Mouse (Mus musculus): ENCODE measurements at regions not wholly inside any gene's neighbourhood (a gene's known extent, or its start where the extent isn't known, plus 50 kb on each side); places are given as distances from the start of the nearest gene placed in this dataset.

DNA sequence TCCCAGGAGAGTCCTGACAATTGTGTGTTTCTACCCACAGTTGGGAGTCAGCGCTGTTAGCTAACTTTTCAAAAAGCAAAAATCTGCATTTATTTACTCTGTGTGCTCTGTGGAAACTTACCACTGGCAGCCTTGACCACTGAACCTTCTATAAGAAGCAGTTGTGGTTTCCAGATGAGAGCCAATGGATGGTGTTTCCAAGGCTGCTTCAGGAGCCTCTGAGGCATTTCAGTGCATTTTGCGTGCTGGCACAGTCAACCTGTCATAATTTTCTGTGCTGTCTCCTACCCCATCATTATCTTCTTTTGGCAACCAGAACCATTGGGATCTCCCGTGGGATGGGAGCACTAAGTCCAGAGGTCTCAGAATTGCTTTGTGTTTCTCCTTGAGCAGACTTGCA lies 60.3 kb downstream of the 4930544G11Rik start:
- no peak for DNase-seq (ENCODE audit: low read depth, low spot score)

DNA sequence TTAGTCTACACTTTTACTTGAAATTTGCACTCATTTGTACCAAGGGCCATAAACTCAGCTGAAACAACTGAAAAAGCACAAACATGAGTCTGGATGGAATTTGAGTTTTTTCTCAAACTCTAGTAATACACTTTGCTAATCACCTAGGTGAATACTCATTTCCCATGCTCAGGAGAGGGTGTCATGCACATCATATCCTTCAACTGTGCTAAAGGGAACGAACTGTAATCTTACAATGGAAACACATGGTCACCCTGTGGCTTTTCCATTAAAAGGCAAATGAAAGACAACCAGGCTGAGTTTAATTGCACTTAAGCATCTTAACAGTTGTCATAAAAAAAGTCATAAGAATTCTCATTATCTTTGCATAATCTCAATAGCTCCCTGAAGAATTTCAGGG lies 71.1 kb downstream of the 4930544G11Rik start:
- DNase-seq (ENCODE audit: low read depth, low spot score), result no peak

DNA sequence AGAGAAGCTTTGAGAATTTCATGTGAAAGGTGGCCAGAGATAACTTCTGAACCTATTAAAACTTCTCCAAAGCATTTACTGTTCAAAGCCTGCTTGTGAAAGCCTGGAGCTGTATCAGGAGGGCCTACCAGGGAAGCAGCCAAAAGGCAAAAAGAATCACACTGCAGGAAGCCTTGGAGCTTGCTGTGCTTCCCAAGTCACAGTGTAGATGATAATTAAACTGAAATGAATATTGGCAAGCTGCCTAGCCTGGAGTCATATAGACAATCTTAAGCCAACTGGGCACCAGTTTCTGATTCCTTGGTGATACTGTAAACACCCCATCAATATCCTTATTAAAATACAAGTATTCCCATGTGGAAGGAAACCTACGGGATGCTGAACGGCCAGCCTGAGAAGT lies 84.4 kb downstream of the 4930544G11Rik start:
- peak; percentile 16 for DNase-seq (ENCODE audit: low read depth, low spot score)

DNA sequence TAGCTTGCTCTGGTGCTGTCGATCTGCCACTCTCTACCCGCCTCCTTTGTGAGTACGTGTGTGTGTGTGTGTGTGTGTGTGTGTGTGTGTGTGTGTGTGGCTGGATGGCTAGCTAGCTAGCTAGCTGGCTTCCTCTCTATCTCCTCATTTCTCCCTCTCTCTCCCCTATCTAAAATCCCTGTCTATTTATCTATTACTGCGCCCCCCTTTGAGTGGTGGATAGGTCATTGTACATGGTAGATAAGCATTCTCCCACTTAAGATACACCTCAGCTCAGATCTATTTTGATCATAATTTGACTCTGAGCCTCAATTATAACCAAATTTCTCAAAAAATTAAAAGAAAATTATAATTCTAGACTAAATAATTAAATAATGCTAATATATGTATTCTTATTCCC lies 99.4 kb downstream of the 4930544G11Rik start:
- DNase-seq (ENCODE audit: low read depth, low spot score), result no peak

DNA sequence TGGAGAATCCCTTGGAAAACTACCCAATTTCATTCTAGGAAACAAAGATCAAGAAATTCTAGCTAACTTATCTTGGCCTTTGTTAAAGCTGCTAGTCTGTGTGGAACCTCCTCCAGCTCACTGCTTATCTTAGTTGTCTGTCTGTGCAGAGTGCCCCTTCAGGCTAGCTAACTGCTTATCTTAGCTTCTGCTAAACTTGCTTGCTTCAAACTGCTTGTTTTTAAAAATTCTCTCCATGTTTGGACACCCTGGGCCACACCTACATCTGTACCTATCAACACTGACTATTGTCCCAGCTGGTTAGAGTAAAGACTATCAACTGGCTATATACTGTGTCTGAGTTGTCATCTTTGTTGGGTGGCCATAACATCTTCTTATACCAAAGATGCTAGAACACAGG lies 100.0 kb downstream of the 4930544G11Rik start:
- DNase-seq (ENCODE audit: low read depth, low spot score), result no peak

DNA sequence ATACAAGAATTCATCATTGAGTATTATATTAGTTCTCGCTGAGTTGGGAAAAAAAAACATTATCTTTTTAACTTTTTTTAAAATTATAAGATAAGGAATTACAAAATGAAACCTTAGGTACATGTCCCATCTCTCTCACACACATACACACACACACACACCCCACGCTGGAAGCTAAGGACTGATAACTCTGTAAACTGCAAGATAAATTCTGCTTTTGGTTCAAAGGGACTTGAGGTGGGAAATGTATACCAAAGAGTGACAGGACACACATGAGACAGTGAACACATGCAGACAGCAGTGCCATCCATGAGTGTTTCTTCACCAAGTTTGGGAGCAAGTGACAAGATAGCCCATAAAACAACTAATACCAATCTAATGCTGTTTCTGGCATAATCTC lies 100.8 kb downstream of the 4930544G11Rik start:
- DNase-seq (ENCODE audit: low read depth, low spot score), result no peak

DNA sequence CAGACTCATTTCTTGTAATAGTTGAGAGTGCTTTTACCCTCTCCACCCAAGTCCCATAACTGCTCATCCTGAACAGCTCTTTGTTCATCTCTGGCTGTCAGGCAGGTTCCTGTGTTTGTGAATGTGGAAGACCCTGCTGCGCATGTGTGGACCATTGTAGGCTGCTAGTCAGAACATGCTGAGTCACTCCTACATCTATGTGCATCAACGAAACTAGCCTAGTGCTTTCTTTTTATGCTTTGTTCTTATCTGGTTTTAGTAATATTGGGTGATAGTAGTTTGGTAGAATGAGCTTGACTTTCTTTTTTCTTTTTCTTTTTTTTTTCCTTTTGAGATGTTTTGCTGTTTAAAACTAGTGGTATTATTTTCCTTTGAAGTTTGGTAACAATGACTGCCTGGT lies 116.5 kb downstream of the 4930544G11Rik start:
- no peak for DNase-seq (ENCODE audit: low read depth, low spot score)

DNA sequence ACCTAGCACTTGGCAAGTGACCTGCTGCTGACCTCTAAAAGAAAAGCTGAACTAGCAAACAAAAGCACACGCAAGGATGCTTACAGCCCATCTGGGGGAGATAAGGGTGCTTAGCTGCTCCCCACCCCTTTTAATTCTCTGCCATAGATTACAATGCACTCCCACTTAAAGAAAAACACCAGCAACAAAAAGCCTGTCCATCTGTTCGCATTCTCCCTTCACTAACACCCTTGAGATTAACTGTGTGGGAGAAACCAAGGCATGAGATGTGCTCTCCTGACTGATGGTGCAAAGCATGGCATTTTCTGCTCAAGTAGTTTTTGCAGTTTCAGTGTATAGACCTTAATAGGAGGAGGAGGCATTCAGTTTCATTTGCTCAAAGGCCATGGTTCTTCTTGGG lies 125.0 kb downstream of the 4930544G11Rik start:
- DNase-seq (ENCODE audit: low read depth, low spot score), result peak; percentile 9

DNA sequence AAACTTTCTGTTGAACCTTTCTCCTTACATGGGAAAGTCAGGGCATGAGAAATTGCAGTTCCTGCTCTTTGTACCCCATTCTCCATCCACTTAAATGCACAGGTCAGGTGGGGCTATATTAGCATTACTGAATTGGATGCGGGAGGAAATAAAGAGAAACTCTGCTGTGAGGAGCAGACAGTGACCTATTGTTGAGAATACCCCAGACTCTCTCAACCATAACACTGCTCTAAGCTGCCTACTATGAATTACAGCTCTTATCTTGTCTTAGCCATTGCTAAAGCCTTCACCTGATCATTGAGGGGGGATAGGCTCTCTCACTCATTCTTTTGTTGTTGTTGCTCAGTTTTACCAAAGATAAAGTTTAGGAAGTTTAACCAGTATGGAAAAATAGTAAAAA lies 126.4 kb downstream of the 4930544G11Rik start:
- no peak for DNase-seq (ENCODE audit: low read depth, low spot score)

DNA sequence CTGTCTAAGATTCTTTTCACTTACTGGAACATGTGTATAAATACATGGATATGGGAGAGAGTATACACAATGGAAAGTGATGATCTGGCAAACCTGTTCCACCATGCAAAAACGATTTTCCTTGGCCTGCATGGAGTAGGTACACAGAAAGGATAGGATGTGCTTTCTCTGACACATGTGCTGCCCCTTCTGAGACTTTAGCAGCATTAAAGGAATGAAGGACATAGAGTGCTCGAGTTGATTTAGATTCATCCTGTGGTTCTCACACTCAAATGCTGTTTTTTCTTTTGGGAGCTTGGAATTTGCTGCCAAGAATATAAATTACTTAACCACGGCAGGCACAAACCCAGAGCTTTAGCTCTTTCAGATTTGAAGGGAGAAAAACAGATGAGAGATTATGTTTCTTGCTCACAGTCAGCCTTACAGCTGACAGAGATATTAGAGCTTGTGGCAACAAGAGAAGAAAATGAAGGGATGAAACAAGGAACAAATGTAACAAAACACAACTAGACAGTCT lies 149.2 kb downstream of the 4930544G11Rik start:
- DNase-seq (ENCODE audit: low read depth, low spot score), result peak; percentile 40

DNA sequence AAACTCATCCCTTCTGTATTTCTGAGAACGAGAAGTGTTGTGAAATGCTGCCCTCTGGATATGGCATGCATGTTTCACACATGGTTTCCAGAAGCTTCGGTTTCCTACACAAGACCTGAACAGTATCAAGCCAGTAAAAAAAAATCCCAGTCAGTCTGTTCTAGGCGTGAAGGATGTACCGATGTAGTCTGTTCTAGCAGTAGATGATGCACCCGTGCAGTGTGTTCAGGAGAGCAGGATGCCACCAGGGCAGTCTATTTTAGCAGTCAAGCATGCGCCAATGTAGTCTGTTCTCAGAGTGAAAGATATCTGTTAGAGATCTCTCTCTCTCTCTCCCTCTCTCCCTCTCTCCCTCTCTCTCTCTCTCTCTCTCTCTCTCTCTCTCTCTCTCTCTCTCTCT lies 162.0 kb downstream of the 4930544G11Rik start:
- peak; percentile 19 for DNase-seq (ENCODE audit: low read depth, low spot score)

DNA sequence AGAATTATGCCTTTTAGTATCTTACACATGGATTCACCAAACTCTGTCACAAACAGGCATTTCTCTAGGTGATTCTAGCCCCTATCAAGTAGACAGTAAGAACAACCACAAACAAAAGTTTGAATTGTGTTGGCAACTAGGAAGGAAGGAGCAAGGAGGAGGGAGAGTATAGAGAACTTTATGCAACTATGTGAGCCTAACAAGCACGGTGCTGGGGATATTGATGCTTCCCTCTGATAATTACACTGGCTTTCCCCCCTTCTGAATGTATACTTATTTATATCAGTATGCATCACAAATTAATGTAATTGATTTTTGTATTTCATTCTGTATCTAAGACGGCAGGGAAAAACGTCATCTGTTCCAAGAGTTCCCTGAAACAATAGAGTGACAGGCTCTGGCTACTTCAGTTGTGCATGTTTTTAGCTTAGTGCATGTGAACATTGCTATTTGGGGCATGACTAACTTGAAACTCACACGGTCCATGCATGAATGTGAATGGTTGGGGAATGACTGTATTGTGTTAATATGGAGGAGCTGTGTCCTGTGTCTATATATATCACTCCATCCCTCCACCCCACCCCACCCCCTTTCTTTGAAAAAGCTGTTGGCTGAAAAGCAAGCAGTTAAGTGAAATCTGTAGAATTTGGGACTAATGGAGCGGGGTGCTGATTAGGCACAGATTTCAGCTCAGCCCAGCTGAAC lies 169.2 kb downstream of the 4930544G11Rik start:
- no peak for DNase-seq (ENCODE audit: low read depth, low spot score)

DNA sequence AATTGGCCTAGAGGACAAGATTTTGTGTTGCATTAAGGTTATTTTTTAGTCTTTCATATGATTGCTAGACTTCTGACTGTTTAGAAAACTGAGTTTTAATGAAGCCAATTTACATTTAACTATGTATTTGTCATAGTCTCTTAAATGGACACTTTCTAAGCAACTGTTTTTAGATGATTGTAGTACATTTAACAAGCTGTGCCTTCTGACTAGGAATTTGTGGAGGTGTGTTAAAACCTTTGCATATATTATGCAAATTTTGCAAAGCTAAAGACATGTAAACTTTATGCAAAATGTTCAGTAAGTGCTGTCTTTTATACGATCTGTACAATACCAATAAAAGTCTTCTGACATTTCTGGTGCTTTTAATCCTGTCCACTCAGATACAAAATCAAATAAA lies 171.9 kb downstream of the 4930544G11Rik start:
- DNase-seq (ENCODE audit: low read depth, low spot score), result no peak

DNA sequence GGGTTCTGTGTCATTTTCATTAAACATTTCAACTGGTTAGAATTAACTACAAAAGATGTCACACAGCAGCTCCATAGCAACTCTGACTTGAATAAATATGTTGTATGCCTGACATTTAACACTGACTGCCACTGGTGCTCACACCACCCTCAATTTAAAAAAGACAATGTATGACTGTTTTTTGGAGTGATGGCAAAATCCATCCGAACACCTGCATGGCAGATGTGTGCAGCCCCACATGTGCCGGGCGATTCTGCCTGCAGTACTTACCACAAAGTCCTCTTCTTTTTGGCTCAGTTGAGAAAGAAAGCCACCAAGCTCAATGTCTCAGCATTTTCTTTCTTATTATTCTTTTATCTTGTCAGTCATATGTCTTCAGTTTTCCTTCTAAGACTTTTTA lies 199.4 kb downstream of the 4930544G11Rik start:
- DNase-seq (ENCODE audit: low read depth, low spot score), result no peak

DNA sequence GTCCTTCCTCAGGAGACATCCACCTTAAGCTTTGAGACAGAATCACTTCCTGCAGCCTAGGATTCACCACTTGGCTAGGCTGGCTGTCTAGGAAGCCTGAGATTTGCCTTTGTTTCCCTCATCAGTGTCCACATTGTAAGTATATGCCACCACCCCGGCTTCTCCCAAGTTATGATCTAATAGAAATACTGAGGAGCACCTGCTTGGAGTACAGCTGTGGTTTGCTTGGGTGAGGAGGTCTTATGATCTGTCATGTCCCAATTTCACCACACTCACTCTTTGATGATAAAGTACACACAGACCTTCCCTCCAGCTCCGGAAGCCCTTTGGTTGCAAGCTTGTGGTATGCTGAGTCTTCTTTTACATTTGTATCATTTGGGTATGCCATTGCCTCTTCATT lies 202.4 kb downstream of the 4930544G11Rik start:
- no peak for DNase-seq (ENCODE audit: low read depth, low spot score)

DNA sequence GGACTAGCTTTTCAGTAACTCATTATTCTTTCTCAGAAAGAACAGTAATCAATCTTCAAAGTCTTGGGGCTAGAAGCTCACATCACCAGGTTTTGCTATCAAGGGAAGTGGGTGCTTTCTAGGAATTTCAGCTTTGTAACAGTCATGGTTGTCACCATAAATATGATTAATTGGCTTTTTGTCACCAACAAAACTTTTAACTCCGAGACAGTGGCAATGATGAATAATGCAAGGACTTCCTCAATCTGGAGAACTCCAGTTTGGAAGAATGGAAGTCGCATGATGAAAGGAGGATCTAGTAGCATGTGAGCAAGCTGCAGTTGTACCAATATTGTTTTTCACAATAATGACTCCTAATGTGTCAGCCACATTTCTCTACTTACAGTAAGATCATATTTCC lies 208.4 kb downstream of the 4930544G11Rik start:
- no peak for DNase-seq (ENCODE audit: low read depth, low spot score)

DNA sequence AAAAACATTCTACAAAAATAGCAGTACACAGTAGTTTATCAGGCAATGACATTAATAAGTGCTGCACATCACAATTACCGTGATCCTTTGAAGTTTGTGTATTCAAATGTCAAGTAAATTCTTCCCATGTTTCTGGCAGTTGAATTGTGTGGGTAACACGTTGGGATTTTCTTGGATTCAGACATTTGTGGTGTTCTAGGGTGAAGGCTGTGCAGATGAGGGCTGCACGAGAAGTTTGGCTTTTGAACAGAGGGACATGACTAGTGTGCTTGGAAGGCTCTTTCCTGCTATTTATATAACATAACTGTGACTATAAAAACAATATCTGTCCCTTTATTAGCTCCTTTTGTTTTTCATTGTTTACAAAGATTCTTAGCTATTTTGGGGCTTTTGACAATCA lies 216.5 kb downstream of the 4930544G11Rik start:
- DNase-seq (ENCODE audit: low read depth, low spot score), result no peak

DNA sequence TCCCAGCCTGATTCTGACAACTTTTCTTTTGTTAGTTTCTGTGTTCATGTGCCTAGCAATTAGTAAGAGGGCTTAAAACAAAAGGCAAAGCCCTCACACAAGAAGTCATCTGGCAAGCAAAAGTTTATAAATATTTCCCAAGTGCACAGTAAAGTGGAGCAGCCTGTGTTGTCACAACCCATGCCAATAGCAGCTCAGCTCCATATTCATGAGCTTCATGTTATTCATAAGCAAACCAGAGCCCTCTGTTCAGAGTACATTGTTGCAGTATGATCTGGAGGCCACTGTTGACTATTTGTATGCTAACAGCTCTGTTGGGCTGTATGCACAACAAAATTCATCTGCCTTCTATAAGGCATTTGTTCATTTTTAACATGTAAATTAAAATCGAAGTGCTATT lies 245.6 kb downstream of the 4930544G11Rik start:
- peak; percentile 13 for DNase-seq (ENCODE audit: low read depth, low spot score)

DNA sequence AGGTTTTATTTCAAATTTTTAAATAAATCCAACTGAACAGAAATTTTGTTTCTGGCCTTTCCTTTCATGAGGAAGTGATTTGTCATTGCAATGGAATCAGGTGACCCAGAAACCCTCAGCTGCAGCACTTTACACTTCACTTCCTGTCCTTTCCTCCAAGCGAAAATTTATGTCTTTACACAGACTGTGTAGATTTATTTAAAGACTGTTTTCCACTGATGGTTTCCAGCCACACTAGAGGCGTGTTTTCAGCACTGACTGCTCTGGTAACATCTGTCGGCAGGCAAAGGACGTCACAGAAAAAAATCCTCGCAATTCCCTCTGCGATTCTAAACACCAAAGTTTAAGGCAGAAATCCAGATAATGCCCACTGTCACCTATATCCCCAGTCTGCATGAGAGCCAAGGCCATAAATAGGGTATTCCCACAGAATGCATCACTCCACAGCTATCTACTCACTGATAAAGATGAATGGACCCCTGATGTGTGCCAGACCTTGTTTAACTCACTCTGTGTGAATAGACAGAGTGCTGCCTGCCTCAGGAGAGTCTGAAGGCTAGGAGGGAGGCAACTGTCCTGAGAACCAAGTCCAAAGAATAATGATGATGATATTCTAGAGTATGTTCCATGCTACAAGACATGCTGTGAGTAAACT lies 247.9 kb downstream of the 4930544G11Rik start:
- peak; percentile 8 for DNase-seq (ENCODE audit: low read depth, low spot score)

DNA sequence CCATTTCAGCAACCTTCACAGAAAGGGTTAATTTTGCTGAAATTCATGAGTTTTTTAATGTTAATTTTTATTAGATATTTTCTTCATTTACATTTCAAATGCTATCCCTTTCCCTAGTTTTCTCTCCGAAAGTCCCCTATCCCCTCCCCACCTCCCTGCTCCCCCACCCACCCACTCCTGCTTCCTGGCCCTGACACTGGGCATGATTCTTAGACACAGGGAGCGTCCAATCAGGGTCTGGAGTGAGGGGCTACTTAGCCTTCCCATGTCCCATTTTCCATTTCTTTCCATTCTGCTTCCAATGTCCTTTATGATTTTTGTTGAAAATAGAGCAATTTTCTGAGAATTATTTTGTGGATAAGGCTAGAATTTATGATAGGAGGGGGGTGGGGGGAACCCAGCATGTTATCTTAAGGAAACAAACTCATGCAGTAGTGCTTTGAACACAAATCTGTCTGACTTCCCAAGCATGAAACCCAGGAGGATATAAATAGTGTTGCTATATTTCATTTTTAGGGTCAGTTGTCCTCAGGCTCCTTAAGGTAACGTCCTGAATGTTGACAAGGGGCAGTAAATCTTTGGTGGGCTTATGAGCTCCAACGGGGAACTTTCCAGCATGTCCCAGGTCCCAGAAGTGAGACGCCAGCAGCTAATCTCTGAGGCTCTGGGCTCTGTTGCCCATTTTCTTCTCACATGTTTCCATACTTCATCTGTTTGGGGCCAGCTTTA lies 254.0 kb downstream of the 4930544G11Rik start:
- no peak for DNase-seq (ENCODE audit: low read depth, low spot score)

DNA sequence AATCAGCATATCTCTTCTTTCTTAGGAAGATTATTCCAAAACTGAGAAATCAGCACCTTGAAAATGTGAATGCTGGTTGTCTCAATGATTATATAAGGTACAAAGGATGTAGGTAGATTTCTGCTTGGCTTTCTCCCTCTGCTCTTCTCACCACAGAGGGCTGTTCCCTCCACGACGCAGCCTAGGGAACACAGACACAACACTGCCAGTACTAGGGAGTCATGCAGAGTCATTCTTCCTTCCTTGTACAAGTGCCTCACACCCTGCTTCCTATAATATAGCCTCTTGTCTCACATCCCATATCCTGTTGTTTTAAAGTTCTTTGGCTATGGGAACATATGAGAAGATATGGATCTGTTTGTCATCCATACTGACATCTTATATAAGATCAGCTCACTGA lies 265.1 kb downstream of the 4930544G11Rik start:
- no peak for DNase-seq (ENCODE audit: low read depth, low spot score)

DNA sequence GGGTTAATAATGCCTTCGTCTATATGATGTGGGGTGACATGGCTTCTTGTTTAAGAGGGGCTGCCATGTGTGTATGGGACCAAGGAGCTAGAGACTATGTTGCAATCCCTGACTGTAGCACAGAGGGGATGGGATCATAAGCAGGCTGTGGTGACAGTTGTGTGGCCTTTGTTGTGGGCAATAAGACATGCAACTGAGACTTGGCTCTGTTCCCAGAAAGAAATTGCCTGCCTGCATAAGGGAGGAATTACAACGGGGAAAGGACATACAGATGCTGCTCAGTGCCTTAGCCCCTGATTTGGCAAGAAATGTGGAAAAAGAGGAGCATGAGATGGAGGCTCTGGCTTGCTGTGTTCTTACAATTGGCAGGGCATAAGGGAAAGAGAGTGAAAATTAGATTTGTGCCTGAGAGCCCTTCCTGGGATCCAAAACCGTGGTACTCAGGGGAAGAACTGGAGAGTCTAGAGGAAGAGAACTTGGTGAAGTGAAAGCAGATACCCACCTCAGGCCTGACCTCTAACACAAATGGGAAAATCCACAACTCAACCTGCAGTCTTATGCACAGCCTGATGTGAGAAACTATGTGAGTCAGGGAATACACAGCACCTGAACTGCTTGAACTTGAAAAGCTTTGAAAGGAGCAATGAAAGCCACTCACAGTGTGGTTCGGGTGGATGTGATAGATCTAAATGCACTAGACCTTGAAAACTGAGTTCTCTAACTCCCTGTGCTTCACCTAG lies 271.9 kb downstream of the 4930544G11Rik start:
- DNase-seq (ENCODE audit: low read depth, low spot score), result peak; percentile 52

Data from brain, adult 2 months (tissue).